Mouse (Mus musculus) large intestine, adult 2 months (tissue): ENCODE results near the gene Myt1l. TPM values are rescaled to one million over a fixed set of nuclear protein-coding genes. Genes with fewer than 3 reads are reported as not detected.

Experiments used
- DNase-seq: peaks from one replicate; pipeline ENCODE4 v3.0.0-alpha.2; 2012; ENCODE audit warnings: low read depth, low spot score
- WGBS: fragments of 180-500 bp; shearing (Covaris S2); methylation state at CpG from one replicate; pipeline ENCODE4 v1.1.7; 2018; 5-methylcytosine and 5-hydroxymethylcytosine counted together
- polyA plus RNA-seq: library from polyadenylated mRNA; depleted of rRNA; stranded (reverse); fragments of >200 nt; gene quantifications from 2 replicates; pipeline ENCODE4 v1.2.3, GENCODE M21; 2012

Gene Myt1l
- polyA plus RNA-seq, 1 experiment = 0.07 TPM

GRCm38 (mm10) chr12:29789319-29790050, 261.3 kb downstream of the Myt1l start:
- no peak for DNase-seq
- 22% methylated on average over 16 of the region's 16 CpGs for WGBS

- 22% methylated on average over 4 of the region's 4 CpGs for WGBS
- no peak for DNase-seq
These were observed 261.8 kb downstream of the Myt1l start for GRCm38 (mm10) chr12:29790051-29790386.

- WGBS = 84% methylated on average over 5 of the region's 5 CpGs
- no peak for DNase-seq
These were observed 264.8 kb downstream of the Myt1l start for GRCm38 (mm10) chr12:29792998-29793397.

- no peak for DNase-seq
- 56% methylated on average over 5 of the region's 5 CpGs for WGBS
These were observed 267.0 kb downstream of the Myt1l start for GRCm38 (mm10) chr12:29795107-29795673.

- 26% methylated on average over 3 of the region's 3 CpGs for WGBS
- DNase-seq = no peak
These were observed 270.6 kb downstream of the Myt1l start for GRCm38 (mm10) chr12:29798595-29799391.

- DNase-seq = no peak
- WGBS = 11% methylated on average over 1 of the region's 1 CpGs
These were observed 278.2 kb downstream of the Myt1l start for GRCm38 (mm10) chr12:29806415-29806814.

GRCm38 (mm10) chr12:29809569-29810185, 281.5 kb downstream of the Myt1l start:
- WGBS = 24% methylated on average over 12 of the region's 12 CpGs
- DNase-seq = no peak

DNA sequence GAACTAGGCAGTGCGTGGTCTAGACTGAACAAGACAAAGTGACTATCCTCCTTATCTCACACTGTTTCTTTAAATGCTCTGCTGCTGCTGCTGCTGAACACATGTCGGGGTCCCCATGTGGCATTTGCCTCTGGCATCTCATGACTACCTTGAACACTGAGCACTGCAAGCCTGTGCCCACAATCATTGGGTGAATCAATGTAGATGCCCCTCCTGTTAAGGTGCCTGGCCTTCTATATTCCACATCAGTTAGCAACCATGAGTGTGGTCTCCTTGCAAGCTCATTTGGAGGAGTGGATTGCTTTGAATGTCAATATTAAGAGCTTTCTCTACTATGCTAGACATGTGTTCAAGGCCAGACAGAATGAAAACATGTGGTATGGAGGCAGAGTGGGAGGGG, 287.3 kb downstream of the Myt1l start:
- 88% methylated on average over 2 of the region's 2 CpGs for WGBS
- no peak for DNase-seq

GRCm38 (mm10) chr12:29816130-29816529, 287.9 kb downstream of the Myt1l start:
- no peak for DNase-seq
- 84% methylated on average over 2 of the region's 2 CpGs for WGBS

- WGBS = 31% methylated on average over 6 of the region's 6 CpGs
- DNase-seq = no peak
These were observed 288.6 kb downstream of the Myt1l start for GRCm38 (mm10) chr12:29816761-29817160.

GRCm38 (mm10) chr12:29822216-29822615, 294.0 kb downstream of the Myt1l start:
- DNase-seq = no peak
- 64% methylated on average over 3 of the region's 3 CpGs for WGBS

- no peak for DNase-seq
- 77% methylated on average over 10 of the region's 10 CpGs for WGBS
These were observed 295.7 kb downstream of the Myt1l start for GRCm38 (mm10) chr12:29823766-29824417.

DNA sequence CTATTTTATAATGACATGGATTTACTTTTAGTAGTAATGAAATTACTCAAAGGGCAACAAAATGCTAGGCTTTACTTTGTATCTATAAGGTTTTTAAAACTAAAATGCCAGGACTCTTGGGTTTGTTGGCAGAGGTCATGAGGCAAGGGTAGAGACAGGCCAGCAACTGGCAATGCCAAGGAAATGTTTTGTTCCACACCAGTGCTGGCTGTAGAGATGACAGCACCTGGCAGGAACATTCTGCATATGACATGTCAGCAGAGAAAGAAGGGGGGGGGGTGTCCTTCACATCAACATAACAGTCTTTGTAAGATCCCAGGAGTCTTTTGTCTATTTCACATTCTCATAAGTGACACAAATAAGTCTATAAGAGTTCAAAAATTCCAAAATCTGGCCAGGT, 302.4 kb downstream of the Myt1l start:
- no peak for DNase-seq

DNA sequence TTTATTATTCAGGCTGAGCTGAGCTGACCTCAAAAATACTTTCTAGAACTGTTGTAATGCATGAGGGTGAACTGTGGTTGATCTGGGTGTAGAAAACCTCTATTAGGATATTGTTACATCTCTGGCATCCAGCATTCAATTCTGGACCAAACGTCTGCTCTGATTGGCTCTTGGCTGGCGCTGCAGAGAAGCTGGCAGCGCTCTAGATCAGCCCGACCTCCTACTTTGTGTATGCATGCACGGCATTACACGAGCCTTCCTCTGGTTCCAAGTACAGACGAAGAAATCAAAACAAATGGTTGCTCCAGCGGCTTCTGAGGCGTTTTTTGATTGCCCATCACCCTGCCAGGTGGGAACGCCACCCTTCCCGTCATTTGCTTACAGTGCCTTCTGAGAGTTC, 303.2 kb downstream of the Myt1l start:
- DNase-seq = no peak
- WGBS = 76% methylated on average over 11 of the region's 11 CpGs

GRCm38 (mm10) chr12:29837301-29837791, 309.2 kb downstream of the Myt1l start:
- DNase-seq = no peak

GRCm38 (mm10) chr12:29838421-29838820, 310.2 kb downstream of the Myt1l start:
- 88% methylated on average over 7 of the region's 7 CpGs for WGBS
- DNase-seq = no peak

More at GRCm38 (mm10) chr12:29837301-29837791, 309.2 kb downstream of the Myt1l start:
- 49% methylated on average over 5 of the region's 5 CpGs for WGBS

DNA sequence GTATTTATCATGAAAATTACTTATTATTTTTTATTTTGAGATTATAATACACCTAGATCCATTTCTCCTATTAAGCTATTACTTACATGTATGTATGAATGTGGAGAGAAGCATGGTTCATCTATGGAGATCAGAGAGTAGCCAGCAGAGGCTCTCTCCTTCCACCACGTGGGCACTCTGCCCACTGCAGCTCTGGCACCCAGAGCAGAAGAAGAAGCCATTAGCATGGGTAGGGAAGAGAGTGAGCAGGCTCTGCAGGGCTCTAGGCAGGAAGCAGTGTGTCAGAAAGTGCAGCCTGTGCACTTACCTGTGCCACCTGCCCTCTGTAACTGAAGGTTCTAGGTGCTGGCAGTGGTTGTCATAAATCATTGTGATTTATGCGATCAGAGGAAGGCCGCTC, 321.8 kb downstream of the Myt1l start:
- WGBS = 54% methylated on average over 3 of the region's 3 CpGs
- DNase-seq = no peak

GRCm38 (mm10) chr12:29854151-29854585, 326.0 kb downstream of the Myt1l start:
- WGBS = 72% methylated on average over 9 of the region's 9 CpGs
- DNase-seq = no peak

GRCm38 (mm10) chr12:29855007-29855406, 326.8 kb downstream of the Myt1l start:
- no peak for DNase-seq
- 18% methylated on average over 5 of the region's 5 CpGs for WGBS

GRCm38 (mm10) chr12:29860986-29861385, 332.8 kb downstream of the Myt1l start:
- DNase-seq = no peak
- WGBS = 39% methylated on average over 2 of the region's 2 CpGs
